Mouse (Mus musculus) kidney, adult 2 months (tissue): Measurements from ENCODE around the gene Cdc42.

ENCODE experiments used
- CTCF ChIP-seq: fragments of 200-500 bp; conservative IDR thresholded peaks from 2 replicates; pipeline ENCODE4 v1.5.1; 2011; ENCODE audit warnings: low read depth, mild to moderate bottlenecking, control low read depth, low read length, moderate library complexity, mixed read lengths; ENCODE audit not compliant: insufficient read depth, insufficient read length
- POLR2A ChIP-seq: fragments of 200-500 bp; IDR thresholded peaks from one replicate; pipeline ENCODE4 v1.6.1; 2011; ENCODE audit warnings: low read depth, low read length, control low read depth

GRCm38 (mm10) chr4:137294474-137294873 is 63.0 kb downstream of the Cdc42 start:
- TF ChIP-seq CTCF (no peak), POLR2A (no peak)
